Mouse (Mus musculus): ENCODE measurements around the gene Pdia2.
A peak's percentile ranks its signal among the peaks of the same experiment; 100 is the strongest.
"Not testable (repeated sequence)": the region's sequence is repeated elsewhere in the genome, so short reads cannot be mapped to it uniquely, and the experiment has no call there.

Pdia2 gene

GRCm38 (mm10) chr17:26201998-26202397, 3.1 kb upstream of the Pdia2 start:
- no peak for DNase-seq (ENCODE audit: low read depth in 2 of 2, low spot score in 2 of 2)

DNA sequence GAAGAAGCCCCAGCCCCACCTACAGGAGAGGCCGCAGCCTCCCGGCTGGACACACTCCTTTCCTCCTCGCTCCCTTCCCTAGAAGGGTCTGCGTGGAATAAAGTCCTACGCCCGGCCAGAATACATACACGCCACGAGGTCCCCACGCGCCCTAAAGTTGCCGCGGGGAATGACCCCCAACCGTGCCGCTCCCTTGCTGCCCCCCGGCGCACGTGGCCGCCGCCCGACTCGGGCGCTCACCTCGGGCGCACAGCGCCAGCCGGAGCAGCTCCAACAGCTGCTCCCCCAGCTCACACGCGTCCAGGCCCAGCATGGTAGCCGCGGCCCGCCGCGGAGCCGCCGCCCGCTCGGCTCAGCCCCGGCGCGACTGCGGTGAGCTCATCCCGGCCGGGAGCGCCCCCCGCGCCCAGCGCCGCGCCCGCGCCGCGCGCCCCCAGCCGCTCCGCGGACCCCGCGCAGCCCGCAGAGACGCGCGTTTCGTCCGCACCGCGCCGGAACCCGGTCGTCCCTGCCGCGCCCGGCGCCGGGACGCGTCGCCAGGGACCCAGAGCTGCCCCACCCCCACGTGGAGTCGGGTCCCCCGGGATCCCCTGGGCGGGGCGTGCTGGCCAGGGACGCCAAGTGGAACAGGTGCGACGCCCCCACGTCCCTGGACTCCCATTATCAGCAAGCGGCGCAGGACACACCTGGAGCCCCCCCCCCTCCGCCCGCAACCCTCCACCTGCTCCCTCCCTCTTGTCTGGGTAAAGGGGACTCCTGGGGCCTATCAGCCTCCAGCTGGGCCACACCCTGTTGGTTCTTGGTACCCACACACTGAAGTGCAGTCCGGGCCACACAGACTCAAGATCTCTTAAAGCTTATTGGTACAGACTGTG, 2.2 kb upstream of the Pdia2 start:
- no peak for DNase-seq (ENCODE audit: low read depth in 2 of 2, low spot score in 2 of 2)

DNA sequence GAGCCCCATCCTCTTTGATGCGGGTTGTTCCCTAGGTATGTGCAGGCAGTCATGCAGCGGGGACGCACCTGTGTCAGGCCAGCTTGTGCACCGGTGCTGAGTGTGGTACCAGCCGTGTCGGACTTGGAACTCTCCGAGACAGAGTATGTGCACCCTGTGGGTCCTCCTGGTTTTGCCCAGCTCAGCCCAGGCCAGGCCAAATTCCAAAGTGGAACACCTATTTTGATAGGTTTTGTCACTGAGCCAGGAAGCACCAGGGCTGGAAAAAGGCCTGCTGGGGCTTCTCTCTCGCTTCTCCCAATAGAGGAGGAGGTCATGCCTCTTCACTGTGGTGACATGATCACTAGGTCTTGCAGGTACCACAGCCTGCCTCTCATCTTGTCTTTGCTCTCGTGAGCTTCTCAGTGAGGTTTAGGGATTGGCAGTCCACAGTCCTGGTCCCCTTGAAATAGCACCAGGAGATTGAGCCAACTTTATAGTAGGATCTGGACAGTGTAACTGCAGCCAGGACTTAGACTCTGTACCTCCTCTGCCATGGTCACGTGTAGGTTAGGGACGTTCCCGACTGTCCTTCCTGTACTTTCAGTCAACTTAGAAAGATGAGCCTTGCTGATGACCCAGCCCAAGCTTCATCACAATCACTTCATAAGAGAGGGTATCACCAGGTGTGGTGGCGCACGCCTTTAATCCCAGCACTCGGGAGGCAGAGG, 6.3 kb downstream of the Pdia2 start:
- DNase-seq (ENCODE audit: low read depth in 2 of 2, low spot score in 2 of 2): no peak

- DNase-seq (ENCODE audit: low read depth in 2 of 2, low spot score in 2 of 2): not testable (repeated sequence)
Measured at GRCm38 (mm10) chr17:26191486-26191885, 7.4 kb downstream of the Pdia2 start.

- DNase-seq (ENCODE audit: low read depth in 2 of 2, low spot score in 2 of 2): no peak
Measured at GRCm38 (mm10) chr17:26188091-26188805, 10.6 kb downstream of the Pdia2 start.

DNA sequence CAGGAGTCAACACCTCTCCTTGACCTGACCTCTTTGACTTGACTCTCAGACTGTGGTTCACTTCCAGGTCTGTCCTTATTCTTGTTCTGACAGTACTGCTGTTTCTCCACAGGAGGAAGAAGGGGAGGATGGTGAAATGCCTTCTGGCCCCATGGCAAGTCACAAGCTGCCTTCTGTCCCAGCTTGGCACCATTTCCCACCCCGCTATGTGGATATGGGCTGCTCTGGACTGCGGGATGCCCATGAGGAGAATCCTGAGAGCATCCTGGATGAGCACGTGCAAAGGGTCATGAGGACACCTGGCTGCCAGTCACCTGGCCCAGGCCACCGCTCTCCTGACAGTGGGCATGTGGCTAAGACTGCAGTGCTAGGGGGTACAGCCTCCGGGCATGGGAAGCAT, 11.3 kb downstream of the Pdia2 start:
- no peak for DNase-seq (ENCODE audit: low read depth in 2 of 2, low spot score in 2 of 2)

DNA sequence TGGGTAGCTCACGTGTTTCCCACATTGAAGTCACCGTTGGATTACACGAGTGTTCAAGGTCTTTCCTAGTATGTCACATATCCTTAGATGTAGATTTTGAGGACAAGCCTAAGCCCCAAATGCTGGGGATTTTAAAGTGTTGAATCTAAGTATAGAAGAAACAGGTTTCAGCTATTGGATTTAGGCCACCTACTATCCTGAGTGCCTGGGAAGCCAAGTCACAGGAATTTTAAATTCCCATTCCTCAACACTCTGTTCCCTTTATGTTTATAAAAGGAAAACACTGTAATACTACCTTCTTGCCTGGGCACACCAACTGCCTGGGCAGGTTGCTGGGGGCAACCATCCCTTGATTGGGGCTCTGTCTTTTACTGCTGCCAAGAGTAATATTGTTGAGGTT, 17.7 kb downstream of the Pdia2 start:
- no peak for DNase-seq (ENCODE audit: low read depth in 2 of 2, low spot score in 2 of 2)

DNA sequence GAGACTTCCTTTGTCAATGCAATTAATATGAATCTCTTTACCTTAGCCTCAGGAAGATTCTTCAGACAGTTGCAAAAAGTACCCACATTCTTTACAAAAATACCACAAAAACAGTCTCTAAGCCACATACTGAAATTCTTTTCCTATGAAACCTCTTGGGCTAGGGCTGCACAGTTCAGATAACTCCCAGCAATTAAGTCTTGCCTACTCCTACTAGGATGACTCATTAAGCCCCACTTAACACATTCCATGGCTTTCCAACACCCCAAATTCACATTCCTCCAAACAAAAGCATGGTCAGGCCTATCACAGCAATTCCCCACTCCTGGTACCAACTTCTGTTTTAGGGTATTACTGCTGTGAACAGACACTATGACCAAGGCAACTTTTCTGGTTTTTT, 20.3 kb downstream of the Pdia2 start:
- DNase-seq (ENCODE audit: low read depth in 2 of 2, low spot score in 2 of 2): no peak

- not testable (repeated sequence) for DNase-seq (ENCODE audit: low read depth in 2 of 2, low spot score in 2 of 2)
Measured at GRCm38 (mm10) chr17:26175248-26175647, 23.6 kb downstream of the Pdia2 start.

GRCm38 (mm10) chr17:26168039-26168438, 30.8 kb downstream of the Pdia2 start:
- peak; percentile 58 to 63 for DNase-seq (ENCODE audit: low read depth in 2 of 2, low spot score in 2 of 2)

GRCm38 (mm10) chr17:26162736-26163135, 36.2 kb downstream of the Pdia2 start:
- DNase-seq (ENCODE audit: low read depth in 2 of 2, low spot score in 2 of 2): no peak

- DNase-seq (ENCODE audit: low read depth in 2 of 2, low spot score in 2 of 2): no peak
Measured at GRCm38 (mm10) chr17:26151886-26152630, 46.8 kb downstream of the Pdia2 start.

- no peak for DNase-seq (ENCODE audit: low read depth in 2 of 2, low spot score in 2 of 2)
Measured at GRCm38 (mm10) chr17:26149056-26149455, 49.8 kb downstream of the Pdia2 start.
